Mouse (Mus musculus) v-Abl transformed pro-B cells (cell line): ENCODE measurements at regions not wholly inside any gene's neighbourhood (a gene's known extent, or its start where the extent isn't known, plus 50 kb on each side); places are given as distances from the start of the nearest gene placed in this dataset.

Experiments
- in situ Hi-C, 2 experiments: fragments of 400-800 bp; cut with MboI; formaldehyde crosslinking; loops; one replicate each; pipeline ENCODE4 v1.15.1; 2025; ENCODE audit not compliant: unreplicated experiment in 2 of 2

DNA sequence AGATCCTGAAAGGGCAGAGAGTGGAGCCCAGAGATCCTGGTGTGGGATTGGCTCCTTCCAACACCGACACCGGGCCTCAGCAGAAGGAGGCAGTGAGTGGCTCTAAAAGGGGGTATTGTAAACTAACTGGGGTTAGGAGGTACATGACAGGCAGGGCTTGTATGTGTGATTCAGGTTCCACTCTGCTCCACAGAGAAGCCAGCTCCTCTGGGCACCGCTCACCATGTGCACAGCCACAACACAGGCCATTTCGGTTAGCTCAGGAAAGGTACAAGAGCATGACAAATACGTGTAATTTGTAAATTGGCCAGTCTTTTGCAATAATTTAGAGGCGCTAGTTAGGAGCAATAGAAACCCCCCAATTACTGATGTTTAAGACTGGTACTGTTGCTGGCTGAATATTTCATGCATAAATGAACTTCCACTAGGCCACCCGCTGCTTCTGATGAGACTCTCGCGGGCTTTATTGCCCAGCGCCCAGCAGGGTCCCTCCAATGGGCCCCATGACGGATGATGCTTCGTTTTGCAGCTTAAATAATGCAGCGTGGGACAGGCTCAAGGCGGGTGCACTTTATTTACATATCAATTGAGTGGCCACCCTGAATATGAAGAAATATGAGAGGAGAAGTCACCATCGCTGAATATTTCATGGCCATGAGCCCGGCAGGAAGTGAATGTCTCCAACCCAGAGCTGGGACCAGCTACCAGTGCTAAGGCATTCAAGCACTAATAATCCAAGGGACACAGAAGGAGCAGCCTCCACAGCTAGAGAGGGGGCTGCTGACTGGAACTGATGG, 136.9 kb upstream of the Mafb start:
- in situ Hi-C loops, result no loop called here

DNA sequence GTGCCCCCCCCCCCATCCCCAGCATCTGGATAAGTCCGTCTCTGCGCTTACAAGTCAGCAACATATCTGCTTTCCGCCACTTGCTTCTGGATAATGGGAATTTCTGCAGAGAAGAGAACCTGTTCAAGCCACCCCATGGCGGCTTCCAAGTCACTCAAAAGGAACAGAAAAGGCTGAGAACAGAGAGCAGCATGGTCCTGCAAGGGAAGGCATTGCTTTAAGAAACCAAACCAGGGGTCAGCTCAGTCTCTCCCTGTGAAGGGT, 137.5 kb upstream of the Mafb start:
- in situ Hi-C loops, result no loop called here

DNA sequence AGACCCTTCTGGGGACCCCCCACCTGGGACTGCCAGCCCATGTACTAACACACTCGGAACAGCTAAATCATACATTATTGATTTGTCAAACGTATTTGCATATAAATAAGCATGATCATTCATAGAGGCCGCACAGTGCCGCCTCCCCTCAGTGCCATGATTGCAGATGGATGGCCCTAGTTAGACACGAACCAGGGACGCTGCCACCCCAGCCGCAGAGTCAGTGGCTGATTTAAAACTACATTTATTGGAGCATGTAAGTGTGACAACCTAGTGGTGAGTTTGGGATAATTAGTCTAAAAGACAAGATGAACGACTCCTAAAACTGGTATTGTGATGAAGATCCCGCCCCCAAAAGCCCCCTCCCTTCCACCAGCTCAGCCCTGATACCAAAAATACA, 138.3 kb upstream of the Top1 start:
- in situ Hi-C loops, result no loop called here

DNA sequence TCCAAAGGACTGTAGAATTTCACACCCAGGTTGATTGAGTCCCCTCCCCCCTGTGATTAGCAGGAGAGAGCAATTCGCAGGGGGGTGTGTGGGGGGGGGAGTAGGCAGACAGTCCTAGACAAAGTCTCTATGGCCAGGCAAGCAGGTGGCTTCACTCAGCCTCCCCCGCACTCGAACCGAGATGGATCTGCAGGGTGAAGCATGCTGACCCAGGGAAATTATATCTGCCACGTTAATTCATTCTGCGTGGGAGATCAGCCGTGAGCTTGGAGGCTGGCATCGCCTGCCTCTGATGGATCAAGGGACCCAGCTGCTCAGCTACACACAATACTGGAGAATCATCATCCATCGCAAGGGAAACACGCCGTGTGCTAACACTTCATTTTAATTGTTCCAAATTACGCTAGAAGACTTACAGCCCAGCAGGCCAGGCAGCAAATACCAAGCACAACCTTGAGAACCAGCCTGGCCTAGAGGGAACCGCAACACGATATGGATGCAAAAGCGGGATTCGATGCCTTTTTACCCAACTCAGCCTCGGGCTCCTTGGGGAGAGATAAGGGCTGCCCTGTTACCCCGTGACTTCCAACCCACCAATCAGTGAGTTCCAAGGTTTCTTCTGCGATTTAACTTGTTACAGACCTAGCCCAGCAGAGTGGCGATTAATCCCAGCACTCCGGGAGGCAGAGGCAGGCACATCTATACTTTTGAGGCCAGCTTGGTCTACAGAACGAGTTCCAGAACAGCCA, 137.7 kb upstream of the Top1 start:
- in situ Hi-C loops, result no loop called here

DNA sequence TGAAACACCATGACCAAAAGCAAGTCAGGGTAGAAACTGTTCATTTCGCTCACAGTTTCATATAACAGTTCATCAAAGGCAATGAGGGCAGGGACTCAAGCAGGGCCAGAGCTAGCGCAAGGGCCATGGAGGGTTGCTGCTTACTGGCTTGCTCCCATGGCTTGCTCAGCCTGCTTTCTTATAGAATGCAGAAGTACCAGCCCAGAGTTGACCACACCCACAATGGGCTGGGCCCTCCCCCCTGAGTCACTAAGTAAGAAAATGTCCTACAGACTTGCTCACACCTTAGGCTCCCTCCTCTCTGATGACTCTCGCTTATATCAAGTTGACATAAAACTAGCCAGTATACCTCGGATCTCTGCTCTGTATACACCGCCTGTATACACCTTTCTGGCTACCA, 135.5 kb upstream of the Top1 start:
- in situ Hi-C loops, result no loop called here

DNA sequence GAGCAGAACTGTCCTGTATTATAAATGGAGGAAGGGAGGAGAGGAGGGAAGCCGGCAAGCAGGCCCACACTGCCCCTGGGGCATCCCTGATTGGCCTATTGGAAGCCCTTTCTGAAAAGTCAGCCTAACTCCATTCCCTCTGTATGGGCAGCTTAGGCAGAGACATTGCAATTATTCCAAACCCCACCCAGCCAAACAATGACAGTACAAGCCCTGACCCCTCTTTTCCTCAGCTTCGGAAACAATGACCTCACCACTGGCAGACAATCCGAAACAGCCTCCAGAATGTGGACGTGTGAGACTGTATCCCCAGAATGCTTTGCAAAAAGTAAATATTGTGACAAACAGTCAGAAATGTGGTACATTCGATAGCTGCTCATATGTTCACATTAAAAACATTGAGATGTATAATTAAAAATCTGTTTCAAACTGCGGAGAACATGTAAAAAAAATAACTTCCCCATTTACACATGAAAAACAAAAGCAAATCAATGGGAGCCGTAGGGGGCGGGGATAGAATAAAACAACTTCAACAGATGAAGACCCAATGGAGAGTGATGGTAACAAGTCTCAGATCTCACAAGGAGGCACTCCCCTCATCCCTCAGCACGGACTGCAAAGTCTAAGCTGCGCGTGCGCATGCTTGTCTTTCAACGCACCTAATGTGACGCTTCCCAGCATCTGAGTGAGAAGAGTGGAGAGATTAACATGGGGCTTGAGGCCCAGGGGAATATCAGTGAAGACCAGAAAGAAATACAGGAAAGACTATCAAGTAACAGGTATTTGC, 134.9 kb upstream of the Top1 start:
- in situ Hi-C loops, result no loop called here

DNA sequence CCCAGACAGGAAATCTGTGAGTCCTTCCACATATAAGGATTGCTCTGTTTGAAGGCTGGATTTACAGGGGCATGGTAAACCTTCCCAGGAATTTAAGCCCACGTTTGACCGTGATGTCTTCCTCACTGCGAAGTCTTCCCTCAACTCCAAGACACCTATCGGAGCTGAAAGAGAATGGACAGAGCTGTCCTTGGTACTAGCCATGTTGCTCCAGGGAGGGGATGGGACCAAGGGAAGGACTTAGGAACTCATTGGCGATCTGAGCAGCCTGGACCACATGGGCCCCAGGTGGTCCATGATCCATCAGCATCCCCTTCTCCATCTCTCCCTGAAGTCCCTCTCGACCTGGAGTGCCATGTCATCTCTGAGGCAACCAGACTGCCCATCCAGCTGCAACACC, 130.1 kb upstream of the Top1 start:
- in situ Hi-C loops, result no loop called here

DNA sequence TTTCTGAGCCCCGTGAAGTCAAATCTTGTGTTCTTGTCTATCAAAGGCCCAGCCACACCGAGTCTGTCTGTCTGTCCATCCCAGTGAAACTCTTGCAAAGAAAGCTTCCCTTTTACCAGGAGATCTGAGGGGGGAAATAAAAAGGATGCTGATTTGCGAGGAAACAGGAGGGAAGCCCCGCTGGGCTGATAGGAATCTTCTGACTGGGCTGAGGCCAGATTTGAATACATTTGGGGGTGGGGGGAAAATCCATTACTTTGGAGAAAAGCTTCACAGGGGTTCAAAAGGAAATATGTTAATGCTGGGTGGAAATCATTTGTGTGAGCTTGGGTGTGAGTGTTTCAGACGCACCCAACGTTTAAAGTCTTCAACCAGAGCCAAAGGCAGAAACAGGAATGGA, 129.2 kb upstream of the Top1 start:
- in situ Hi-C loops, result no loop called here

DNA sequence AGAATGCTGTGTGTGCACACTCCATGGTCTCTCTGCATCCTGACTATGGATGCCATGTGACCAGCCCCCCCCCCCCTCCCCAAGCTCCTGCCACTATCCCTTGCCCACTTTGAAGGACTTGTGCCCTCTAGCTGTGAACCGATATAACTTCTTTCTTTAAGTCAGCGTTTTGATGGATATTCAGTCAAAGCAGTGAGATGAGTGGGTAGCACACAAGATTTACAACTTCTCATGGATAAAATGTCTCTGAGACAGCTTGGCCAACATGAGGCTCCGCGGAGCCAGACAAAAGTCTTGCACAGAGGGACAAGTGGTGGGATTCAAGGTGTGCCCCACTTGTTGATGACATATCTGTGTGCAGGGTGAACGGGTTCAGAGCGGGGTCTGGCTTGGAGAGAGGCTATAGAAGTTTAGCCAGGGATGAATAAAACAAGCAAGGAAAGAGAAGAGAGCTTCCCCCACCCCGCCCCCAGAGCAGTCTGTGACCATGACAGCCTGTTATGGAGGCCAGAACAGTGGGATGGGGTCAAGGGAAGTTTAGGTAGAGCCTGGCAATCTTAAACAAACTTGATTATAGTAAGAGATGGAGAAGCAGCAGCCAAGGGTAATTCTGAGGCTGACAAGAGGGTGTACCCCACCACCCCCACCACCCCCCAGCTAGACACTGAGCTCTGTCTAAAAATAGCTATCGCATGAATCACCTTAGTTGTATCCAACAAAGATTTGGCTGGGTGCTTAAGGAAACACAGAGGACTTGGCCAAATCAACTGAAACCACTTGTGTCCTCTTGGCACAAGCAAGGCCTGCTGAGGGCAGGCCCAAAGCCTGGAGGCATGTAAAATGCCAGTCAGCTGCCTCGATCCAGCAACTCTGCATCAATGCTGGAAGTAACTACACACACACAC, 120.1 kb upstream of the Top1 start:
- in situ Hi-C loops, result no loop called here

DNA sequence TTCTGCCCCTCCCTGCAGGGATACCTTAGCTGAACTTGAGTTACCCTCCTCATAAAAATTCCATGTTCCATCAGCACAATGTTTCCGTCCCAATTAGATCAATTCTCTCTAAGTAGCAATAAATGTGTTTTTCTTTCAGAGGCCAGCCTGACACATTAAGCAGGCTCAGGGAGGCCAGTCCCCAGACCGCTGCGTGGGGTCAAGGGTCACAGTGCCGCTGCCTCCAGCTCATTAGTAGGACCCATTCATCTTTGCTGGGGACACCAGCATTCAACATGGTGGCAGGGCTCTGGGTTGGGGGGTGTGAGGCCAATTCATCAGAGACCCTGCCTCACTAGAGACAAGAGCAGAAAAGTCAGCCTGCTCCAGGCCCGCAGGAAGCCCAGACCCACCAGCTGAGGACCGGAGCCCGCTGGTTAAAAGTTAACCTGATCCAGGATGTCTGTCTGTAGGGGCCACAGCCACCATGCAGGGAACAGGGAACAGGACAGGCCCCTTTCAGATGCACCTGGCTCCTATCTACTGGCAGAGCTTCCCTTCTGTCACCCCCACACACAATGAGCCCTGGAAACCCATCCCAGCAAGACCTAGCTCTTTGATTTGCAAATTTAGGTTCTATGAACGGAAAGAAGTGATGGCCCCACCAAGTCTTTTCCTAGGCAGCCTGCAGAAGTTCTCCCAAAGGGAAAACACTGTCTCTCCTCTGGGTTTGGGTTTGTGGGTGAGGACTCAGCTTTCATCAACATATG, 119.1 kb upstream of the Top1 start:
- in situ Hi-C loops, result no loop called here

DNA sequence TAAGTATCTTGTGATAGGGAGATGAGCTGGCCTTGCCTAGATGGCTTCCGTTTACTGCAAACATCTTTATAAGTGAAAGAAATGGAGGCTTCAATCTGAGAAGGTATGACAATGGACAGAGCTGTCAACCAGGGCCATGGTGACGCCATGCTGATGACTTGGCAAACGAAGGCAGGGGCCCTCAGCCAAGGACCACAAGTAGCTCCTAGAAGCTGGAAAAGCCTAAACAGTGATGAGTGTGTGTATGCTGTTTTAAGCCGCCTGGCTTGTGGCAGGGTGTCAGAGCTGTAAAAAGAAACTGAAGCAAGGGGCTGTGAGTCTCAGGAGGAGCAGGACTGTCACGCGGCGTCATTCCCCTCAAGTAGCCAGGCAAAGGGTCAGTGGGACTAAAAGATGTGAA, 116.4 kb upstream of the Top1 start:
- in situ Hi-C loops, result no loop called here

DNA sequence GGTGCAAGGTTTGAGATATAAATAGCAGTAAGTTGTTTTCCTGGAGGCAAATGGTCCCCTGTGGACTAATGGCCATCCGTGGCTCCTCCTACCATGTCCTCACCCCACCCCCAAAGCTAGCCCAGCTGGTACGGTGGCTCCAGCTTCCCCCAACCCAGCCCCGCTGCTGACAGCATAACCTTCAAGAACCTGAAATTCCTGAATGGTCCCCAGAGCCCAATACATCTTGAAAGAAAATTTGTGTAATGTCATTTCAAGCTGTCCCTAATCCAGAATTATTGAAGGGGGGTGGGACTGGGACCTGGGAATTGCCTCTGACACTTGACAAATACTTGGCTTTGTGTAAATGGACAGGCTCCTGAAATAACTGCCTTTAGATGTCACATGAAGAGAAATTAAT, 115.3 kb upstream of the Top1 start:
- in situ Hi-C loops, result no loop called here

DNA sequence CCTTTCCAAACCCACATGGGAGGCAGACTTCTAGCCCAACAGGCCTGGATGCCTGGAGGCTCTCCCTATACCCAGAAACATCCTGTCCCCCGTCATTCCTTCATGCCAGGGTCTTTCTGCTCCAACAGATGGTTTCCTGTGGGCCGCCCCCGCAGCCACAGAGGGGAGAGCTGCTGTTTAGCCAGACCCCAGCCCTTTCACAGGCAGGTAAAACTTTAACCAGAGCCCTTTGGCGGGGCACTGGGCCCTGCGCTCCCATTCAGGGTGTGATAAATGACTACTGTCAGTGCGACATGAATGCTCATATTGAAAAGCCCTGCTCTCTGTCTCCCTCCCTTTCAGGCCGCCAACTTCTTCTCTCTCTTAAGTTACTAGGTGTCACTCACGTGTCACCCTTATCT, 108.4 kb upstream of the Top1 start:
- in situ Hi-C loops, result no loop called here

DNA sequence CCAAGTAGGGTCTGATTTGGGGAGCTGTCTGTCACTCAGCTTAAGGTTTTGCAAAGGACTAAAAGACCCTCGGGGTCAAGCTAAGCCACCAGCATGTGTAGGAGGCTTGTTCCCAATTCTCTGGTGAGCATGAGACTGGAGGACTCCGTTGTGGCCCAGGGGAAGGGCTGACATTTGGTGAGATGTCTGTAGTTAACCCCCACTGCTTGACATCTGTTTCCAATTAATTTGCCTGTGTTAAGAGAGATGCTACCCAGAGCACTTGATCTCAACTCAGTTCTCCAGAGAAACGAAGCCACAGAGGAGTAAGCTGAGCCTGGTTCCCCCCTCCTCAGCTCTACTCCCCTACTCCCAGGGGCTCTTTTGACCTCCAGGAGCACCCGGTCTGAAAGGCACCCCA, 100.2 kb upstream of the Top1 start:
- in situ Hi-C loops, result no loop called here

DNA sequence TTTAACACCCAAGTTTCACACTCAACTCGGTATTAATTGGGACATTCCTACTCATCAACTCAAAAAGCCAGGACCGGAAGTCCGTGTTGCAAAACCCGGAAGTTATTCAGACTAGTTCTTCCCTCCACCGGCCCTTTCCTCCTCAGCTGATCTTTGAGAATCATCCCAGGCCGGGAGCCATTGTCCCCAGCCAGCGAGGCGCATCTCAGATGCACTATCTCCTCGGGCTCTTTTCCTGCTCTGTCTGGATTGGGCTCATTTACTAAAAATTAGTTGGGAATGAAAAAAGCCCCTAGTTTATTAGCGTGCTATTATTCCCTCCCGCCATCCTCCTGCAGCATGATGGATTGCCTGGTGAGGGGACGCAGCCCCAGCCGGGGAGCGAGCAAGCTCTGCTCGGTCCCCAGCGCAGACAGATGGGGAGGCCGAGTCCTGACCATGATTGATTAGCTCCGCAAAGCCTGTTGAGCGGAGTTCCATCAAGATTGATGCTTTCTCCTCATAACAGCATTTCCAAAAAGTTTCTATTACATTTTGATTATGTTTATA, 93.5 kb upstream of the Top1 start:
- in situ Hi-C loops, result no loop called here

DNA sequence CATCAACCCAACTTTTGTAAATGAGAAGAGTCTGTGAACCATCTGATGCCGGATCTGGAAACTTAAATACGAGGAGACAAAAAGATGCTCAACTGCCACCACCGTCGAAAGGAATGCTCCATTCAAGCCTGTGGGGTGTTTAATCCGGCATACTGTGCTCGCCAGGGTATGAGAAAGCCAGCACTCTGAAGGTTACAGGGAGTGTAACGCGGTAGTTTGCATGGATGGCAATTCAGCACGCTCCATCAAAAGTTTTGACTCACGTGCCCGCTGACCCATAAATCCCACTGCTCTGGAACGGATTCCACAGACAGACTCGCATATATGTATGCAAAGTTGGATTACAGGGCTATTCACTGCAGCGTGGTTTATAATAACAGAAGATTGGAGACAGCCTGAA, 84.0 kb upstream of the Top1 start:
- in situ Hi-C loops, result no loop called here

DNA sequence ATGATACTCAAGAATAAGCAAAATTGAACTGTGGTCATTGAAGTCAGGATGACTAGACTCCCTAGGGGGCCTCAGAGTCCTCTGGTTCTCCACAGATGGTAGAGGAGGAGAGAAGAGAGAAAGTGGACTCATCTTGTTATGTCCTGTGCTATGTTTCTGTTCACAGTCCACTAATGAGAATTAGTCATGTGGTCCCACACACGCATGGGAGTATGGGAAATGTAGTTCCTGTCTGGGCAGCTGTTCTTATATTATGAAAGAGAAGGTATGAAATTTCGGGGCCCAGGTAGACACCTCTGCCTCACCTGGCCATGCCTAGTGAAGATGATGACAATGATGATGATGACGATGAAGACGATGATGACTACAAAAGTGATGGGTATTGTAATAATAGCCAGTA, 77.9 kb upstream of the Top1 start:
- in situ Hi-C loops, result no loop called here

DNA sequence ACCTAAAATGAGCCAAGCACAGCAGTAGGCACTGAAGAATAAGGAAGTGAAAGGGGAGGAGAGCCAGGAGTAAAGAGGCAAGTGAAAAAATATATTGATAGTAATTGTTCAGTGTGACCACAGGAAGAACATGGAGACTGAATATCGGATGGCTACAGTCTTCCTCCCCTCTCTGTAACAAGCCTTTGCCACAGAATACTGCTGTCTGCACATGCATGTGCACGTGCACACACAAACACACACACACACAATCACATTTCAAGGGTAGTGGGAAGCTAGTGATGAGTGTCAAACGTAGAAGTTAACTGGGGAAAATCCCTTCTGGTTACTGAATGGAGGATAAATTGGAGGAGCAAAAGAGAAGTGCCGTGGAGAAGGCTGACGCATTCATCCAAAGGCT, 76.2 kb upstream of the Top1 start:
- in situ Hi-C loops, result no loop called here

DNA sequence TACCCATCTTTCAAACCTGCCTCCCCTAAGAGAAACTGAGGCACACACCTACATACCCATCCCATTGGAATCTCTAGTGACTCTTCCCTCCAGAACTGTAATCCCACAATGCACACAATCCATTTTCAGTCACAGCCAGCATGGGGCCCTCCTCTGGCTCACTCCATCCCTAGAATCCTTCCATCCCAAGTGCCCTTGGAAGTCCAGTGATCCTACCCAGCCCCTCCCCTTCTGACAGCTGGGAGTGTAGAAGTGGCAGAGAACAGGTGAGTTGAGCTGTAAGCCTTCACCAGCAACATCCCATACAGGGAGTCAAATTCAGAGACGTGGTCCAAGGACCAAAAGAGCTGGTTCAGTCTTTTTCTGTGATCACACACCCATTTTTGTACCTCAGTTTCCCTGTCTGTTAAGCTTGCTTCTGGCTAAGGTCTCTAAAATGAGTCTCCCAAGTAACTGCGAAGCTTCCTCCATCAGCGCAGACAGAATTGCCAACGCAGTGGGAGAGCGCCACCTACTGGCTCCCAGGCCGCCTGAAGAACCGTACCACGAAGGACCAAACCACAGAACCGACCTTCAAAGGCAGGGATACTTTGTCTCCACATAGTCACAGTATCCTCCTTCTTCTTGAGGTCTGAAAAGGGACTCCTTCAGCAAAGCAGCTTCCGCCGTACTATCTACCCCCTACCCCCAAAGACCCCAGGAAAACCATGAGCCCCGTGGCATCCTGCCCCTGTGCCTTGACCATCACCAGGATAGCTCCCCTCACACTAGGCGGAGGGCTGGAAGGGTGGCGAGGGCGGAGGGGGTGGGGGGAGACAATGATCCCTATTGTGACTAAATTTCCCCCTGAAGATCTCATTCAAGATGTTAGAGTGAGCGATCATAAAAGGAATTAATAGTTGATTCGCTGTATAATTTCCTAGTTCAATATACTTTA, 67.0 kb upstream of the Top1 start:
- in situ Hi-C loops, result no loop called here
